Mouse (Mus musculus): Measurements from ENCODE around the gene Prepl. TPM values are rescaled to one million over a fixed set of nuclear protein-coding genes. Genes with fewer than 3 reads are reported as not detected.
A peak's percentile ranks its signal among the peaks of the same experiment; 100 is the strongest.

Prepl gene
- polyA plus RNA-seq, 1 experiment, result 13.0 TPM

DNA sequence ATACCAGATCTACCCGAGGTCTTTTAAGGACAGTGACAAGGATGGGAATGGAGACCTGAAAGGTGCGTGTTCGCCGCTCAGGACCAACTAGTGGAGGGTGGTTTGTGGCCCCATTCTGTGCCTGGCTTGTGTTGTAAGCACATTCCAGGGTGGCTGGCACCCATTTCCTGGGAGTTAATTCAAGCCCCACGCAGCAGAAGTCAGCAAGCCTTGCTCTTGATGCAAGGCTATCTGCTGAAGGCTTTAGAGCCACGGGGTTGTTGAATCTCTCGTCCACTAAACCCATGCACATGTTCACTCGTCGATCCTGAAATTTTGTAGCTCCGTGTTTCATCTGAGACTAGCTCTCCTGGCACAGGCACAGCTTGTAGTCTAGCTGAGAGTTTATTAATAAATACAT is 61.2 kb downstream of the Prepl start:
- H3K4me3 ChIP-seq (replicated peaks; ENCODE audit: extremely low read depth, low read depth, low read length), result no peak overlapping the region
- no peaks in the 10 kb centered on the region; the same call in 1 of the 2 replicates for H3K4me1 ChIP-seq (ENCODE audit: control insufficient read depth, insufficient read depth, low read length)
- TF ChIP-seq POLR2A (IDR thresholded peaks at IDR 0.05; ENCODE audit: borderline replicate concordance, extremely low read depth, low read depth, low read length) (no peak), CTCF (IDR thresholded peaks at IDR 0.05; ENCODE audit: insufficient read depth, low read length) (no peak)
- 91% methylated on average over 10 of the region's 10 CpGs for WGBS
- DNase-seq, result no peak

DNA sequence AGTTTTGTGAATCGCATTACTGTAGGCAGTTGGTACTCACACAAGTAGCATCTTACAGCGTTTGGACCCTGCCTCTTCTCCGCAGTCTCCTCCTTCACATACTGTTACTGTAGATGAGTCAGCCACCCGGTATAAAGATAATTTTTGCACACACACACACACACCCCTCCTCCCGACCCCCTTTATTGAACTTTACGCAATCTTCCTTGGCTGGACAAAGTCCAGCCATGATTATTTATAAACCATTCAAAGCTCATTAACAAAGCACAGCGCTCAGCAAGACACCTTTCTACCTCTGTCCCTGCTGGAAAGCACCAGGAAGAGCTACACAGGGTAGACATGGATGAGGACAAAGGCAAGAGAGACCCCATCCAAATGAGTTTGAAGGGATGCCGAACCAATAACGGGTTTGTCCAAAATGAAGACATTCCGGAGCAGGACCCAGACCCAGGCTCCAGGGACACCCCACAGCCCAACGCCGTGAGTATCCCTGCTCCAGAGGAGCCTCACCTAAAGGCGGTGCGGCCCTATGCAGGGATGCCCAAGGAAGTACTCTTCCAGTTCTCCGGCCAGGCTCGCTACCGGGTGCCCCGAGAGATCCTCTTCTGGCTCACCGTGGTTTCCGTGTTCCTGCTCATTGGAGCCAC is 61.8 kb downstream of the Prepl start, which contains the start of gene Slc3a1:
TSS of gene Slc3a1 (plus strand) at position 284 of the 647 bp plus-strand sequence.
- H3K4me1 ChIP-seq (ENCODE audit: control insufficient read depth, insufficient read depth, low read length), result no peaks in the 10 kb centered on the region; the same call in 1 of the 2 replicates
- TF ChIP-seq CTCF (IDR thresholded peaks at IDR 0.05; ENCODE audit: insufficient read depth, low read length), result no peak
- no peak for TF ChIP-seq POLR2A (IDR thresholded peaks at IDR 0.05; ENCODE audit: borderline replicate concordance, extremely low read depth, low read depth, low read length)
- H3K4me3 ChIP-seq (replicated peaks; ENCODE audit: extremely low read depth, low read depth, low read length), result no peak within 1 kb of the TSS
- WGBS, result 85% methylated on average over 20 of the region's 20 CpGs
- no peak for DNase-seq

DNA sequence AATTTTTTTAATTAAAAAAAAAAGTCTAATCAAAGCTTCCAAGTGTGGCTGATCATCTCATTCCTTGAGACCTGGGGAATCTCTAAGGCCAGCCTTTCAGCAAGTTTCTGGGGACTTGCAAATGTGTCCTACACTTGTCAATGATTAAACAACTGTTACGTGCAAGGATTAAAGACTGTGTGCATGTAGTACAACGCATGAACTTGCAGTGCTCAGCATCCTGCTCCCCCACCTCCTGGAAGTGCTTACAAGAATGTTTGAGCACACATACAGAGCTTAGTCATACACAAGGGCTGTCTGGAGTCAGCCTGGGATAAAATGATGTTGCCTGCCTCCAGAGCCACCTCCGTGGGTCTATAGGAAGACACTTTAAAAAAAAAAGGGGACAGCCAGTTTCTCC is 62.8 kb downstream of the Prepl start:
- no peak for DNase-seq
- Histone ChIP-seq H3K4me1 (ENCODE audit: control insufficient read depth, insufficient read depth, low read length) (no peaks in the 10 kb centered on the region; the same call in 1 of the 2 replicates), H3K4me3 (replicated peaks; ENCODE audit: extremely low read depth, low read depth, low read length) (no peak overlapping the region)
- WGBS, result 63% methylated on average over 3 of the region's 3 CpGs
- TF ChIP-seq CTCF (IDR thresholded peaks at IDR 0.05; ENCODE audit: insufficient read depth, low read length), result no peak
- no peak for TF ChIP-seq POLR2A (IDR thresholded peaks at IDR 0.05; ENCODE audit: borderline replicate concordance, extremely low read depth, low read depth, low read length)

DNA sequence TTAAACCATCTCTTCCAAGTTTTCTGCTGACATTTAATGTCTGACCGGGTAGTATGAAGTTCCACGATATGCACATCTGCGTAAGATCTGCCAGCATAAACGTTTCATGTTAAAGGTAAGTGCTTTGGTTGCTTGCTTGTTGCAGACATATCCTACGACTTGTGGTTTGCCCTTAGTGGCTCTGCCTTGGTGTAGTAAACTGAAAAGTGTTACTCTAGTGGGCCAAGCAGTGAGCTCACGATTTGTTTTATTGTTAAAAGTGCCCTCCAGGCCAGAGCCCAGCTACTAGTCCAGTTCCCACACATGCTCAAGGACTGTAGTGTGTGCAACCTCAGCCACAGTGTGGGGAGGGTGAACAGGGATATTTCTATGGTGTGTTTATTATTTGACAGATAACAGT is 63.6 kb downstream of the Prepl start:
- WGBS, result 78% methylated on average over 6 of the region's 6 CpGs
- no peak for TF ChIP-seq POLR2A (IDR thresholded peaks at IDR 0.05; ENCODE audit: borderline replicate concordance, extremely low read depth, low read depth, low read length)
- no peak for TF ChIP-seq CTCF (IDR thresholded peaks at IDR 0.05; ENCODE audit: insufficient read depth, low read length)
- Histone ChIP-seq H3K4me1 (ENCODE audit: control insufficient read depth, insufficient read depth, low read length) (no peaks in the 10 kb centered on the region; the same call in 1 of the 2 replicates), H3K4me3 (replicated peaks; ENCODE audit: extremely low read depth, low read depth, low read length) (no peak overlapping the region)
- no peak for DNase-seq

DNA sequence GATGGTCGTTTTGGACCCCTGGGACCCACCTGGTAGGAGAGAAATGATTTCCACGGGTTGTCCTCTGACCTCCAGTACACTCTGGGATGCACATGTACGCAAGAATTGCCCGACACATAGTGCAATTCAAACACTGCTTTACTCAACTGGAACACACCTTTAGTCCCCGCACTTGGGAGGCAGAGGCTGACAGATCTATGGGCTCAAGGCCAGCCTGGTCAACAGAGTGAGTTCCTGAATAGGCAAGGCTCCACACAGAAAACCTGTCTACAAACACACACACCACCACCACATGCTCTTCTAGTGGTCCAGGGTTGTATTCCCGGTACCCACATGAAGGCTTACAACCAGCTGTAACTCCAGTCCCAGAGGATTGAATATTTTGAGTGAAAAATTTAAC is 64.9 kb downstream of the Prepl start:
- DNase-seq, result no peak
- TF ChIP-seq POLR2A (IDR thresholded peaks at IDR 0.05; ENCODE audit: borderline replicate concordance, extremely low read depth, low read depth, low read length) (no peak), CTCF (IDR thresholded peaks at IDR 0.05; ENCODE audit: insufficient read depth, low read length) (no peak)
- Histone ChIP-seq H3K4me3 (replicated peaks; ENCODE audit: extremely low read depth, low read depth, low read length) (no peak overlapping the region), H3K4me1 (ENCODE audit: control insufficient read depth, insufficient read depth, low read length) (no peaks in the 10 kb centered on the region; the same call in 1 of the 2 replicates)
- WGBS, result 79% methylated on average over 6 of the region's 6 CpGs

DNA sequence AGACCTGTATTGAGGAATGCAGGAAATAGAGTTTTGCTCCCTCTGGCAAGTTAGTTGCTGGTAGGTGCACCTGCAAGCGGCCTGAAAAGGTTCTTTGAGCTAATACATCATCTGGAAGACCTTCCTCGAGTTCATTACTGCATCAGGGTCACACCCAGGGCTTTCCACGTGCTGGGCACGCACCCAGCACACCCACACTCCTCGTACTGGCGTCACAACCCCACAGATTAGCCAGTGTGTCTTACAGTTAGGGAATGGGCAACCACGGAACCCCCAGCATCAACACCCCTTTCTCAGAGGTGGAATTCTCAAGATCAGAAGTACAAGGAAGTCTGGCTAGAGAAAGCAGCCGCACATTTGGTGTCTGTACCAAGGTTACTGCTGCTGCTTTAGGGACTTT is 65.8 kb downstream of the Prepl start:
- no peak for DNase-seq
- no peak for TF ChIP-seq POLR2A (IDR thresholded peaks at IDR 0.05; ENCODE audit: borderline replicate concordance, extremely low read depth, low read depth, low read length)
- WGBS, result 77% methylated on average over 8 of the region's 8 CpGs
- Histone ChIP-seq H3K4me3 (replicated peaks; ENCODE audit: extremely low read depth, low read depth, low read length) (no peak overlapping the region), H3K4me1 (ENCODE audit: control insufficient read depth, insufficient read depth, low read length) (no peaks in the 10 kb centered on the region; the same call in 1 of the 2 replicates)

DNA sequence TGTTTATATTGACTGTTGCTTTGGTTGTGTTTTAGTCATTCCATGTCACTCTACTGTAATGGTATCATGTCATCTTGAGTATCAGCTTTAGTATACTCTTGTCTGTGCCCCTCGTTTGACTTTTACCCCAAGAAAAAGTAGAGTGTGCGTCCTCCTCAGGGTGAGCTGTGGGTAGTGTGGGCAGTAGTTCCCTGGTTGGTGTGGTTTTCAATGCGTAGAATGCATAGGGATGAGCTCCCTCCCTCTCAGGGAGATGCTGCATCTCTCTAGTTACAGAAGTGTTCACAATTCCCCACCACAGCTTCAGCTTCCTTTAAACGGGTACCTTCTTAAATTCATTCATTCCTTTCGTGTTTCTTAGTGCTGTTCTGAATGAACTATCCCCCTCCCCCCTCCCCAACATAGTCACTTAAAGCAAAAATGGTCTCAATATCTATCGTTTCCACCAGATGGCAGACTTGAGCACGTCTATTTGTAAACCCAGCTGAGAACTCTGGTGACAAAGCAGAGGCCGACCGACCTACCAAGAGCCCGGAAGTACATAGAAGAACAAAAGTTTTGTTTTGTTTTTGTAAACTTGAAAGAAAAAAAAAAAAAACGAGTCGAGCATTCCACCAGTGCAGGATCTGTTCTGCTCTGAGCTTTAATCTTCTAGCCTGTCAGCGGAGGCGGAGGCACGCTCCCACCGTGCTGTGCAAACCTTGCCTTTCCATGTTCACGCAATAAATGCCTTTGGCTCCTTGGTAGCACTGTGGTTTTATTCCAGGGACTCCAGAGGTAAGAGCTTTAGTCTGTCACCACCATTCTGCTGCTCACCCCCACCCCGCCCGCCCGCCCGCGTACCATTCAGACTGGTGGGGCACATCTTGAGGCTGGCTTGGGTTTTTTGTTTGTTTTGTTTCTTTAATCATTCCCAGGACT is 66.5 kb downstream of the Prepl start:
- H3K4me3 ChIP-seq (replicated peaks; ENCODE audit: extremely low read depth, low read depth, low read length), result peak overlapping the region; percentile 64
- peak; percentile 31; the same call in 1 of the 2 replicates for TF ChIP-seq CTCF (IDR thresholded peaks at IDR 0.05; ENCODE audit: insufficient read depth, low read length)
- no peak for TF ChIP-seq POLR2A (IDR thresholded peaks at IDR 0.05; ENCODE audit: borderline replicate concordance, extremely low read depth, low read depth, low read length)
- H3K4me1 ChIP-seq (ENCODE audit: control insufficient read depth, insufficient read depth, low read length), result no peaks in the 10 kb centered on the region; the same call in 1 of the 2 replicates
- 51% methylated on average over 22 of the region's 22 CpGs for WGBS
- DNase-seq, result no peak

DNA sequence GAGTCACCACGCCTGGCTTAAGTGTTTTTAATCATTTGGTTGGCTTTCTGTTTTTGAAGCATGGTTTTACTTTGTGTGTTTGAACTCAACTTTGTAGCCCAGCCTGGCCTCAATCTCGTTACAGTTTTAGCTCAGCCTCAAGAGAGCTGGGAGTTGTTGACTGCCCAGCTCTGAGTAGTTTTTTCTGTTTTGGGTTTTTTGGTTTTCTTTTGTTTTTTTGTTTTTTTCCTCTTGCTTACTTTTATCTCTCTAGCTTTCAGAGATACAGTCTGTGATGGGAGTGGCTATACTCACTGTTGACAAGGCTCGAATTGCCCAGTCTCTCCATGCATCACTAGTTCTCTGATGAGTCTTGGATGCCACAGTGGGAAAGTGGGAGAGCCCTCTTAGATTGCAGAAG is 69.7 kb downstream of the Prepl start:
- no peak for TF ChIP-seq POLR2A (IDR thresholded peaks at IDR 0.05; ENCODE audit: borderline replicate concordance, extremely low read depth, low read depth, low read length)
- TF ChIP-seq CTCF (IDR thresholded peaks at IDR 0.05; ENCODE audit: insufficient read depth, low read length), result no peak
- 88% methylated on average over 3 of the region's 3 CpGs for WGBS
- Histone ChIP-seq H3K4me1 (ENCODE audit: control insufficient read depth, insufficient read depth, low read length) (no peaks in the 10 kb centered on the region; the same call in 1 of the 2 replicates), H3K4me3 (replicated peaks; ENCODE audit: extremely low read depth, low read depth, low read length) (no peak overlapping the region)
- DNase-seq, result no peak

DNA sequence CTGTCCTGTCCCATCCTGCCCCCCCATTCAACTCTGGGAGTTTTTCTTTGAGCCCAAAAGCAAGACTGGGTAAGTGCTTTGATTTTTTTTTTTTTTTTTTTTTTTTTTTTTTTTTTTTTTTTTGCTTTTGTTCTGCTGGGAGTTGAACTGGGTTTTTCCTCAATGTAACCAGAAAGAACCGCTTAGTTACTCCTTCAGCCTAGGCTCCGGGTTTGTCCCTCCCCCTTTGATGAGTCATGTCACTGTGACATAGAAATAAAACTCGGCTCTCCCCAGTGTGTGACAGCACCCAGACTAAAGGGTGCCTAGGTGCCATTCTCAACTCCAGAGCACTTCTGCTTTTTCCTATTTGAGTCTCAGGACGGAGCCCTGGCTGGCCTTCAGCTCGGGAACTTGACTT is 71.2 kb downstream of the Prepl start:
- TF ChIP-seq CTCF (IDR thresholded peaks at IDR 0.05; ENCODE audit: insufficient read depth, low read length) (no peak), POLR2A (IDR thresholded peaks at IDR 0.05; ENCODE audit: borderline replicate concordance, extremely low read depth, low read depth, low read length) (no peak)
- Histone ChIP-seq H3K4me1 (ENCODE audit: control insufficient read depth, insufficient read depth, low read length) (no peaks in the 10 kb centered on the region; the same call in 1 of the 2 replicates), H3K4me3 (replicated peaks; ENCODE audit: extremely low read depth, low read depth, low read length) (no peak overlapping the region)
- no peak for DNase-seq
- 65% methylated on average over 5 of the region's 5 CpGs for WGBS
